Mouse (Mus musculus): ENCODE measurements around the gene Calr4. TPM values are rescaled to one million over a fixed set of nuclear protein-coding genes. Genes with fewer than 3 reads are reported as not detected.

Gene Calr4
- polyA plus RNA-seq, 1 experiment from 2014 or later: 0.12 TPM

GRCm38 (mm10) chr4:109267452-109267851 lies 33.2 kb downstream of the Calr4 start:
- ATAC-seq (replicated peaks; ENCODE audit: low FRiP score, low read depth): no peak
- H3K36me3 ChIP-seq (ENCODE audit: insufficient read depth, low read length): no peaks in the 10 kb centered on the region
- H3K9me3 ChIP-seq (replicated peaks; ENCODE audit: low read length): no peaks in the 10 kb centered on the region
- no peak overlapping the region for H3K27ac ChIP-seq
- no peak overlapping the region for H3K9ac ChIP-seq (ENCODE audit: low read depth, low read length)
- H3K4me3 ChIP-seq (replicated peaks; ENCODE audit: low read depth, low read length): no peak overlapping the region
- no peak for TF ChIP-seq CTCF (IDR thresholded peaks at IDR 0.05; ENCODE audit: low read depth)
- no peaks in the 10 kb centered on the region for H3K4me1 ChIP-seq (replicated peaks; ENCODE audit: insufficient read depth, low read length)
- H3K4me2 ChIP-seq (ENCODE audit: low read length): no peak overlapping the region
- no peak for DNase-seq (ENCODE audit: low spot score)
- no peaks in the 10 kb centered on the region for H3K27me3 ChIP-seq (ENCODE audit: insufficient read depth, low read length)
- 86% methylated on average over 3 of the region's 3 CpGs for WGBS

- no peaks in the 10 kb centered on the region for H3K9me3 ChIP-seq (replicated peaks; ENCODE audit: low read length)
- no peaks in the 10 kb centered on the region for H3K36me3 ChIP-seq (ENCODE audit: insufficient read depth, low read length)
- no peak for DNase-seq (ENCODE audit: low spot score)
- no peak overlapping the region for H3K9ac ChIP-seq (ENCODE audit: low read depth, low read length)
- no peak overlapping the region for H3K27ac ChIP-seq
- no peak overlapping the region for H3K4me2 ChIP-seq (ENCODE audit: low read length)
- no peak for ATAC-seq (replicated peaks; ENCODE audit: low FRiP score, low read depth)
- 85% methylated on average over 3 of the region's 3 CpGs for WGBS
- H3K4me1 ChIP-seq (replicated peaks; ENCODE audit: insufficient read depth, low read length): no peaks in the 10 kb centered on the region
- H3K4me3 ChIP-seq (replicated peaks; ENCODE audit: low read depth, low read length): no peak overlapping the region
- H3K27me3 ChIP-seq (ENCODE audit: insufficient read depth, low read length): no peaks in the 10 kb centered on the region
- TF ChIP-seq CTCF (IDR thresholded peaks at IDR 0.05; ENCODE audit: low read depth): peak; percentile 7; the same call in 1 of the 2 replicates
These were observed 34.6 kb downstream of the Calr4 start for GRCm38 (mm10) chr4:109268903-109269302.

- H3K27ac ChIP-seq: no peak overlapping the region
- 93% methylated on average over 4 of the region's 4 CpGs for WGBS
- ATAC-seq (replicated peaks; ENCODE audit: low FRiP score, low read depth) (no peak), DNase-seq (ENCODE audit: low spot score) (no peak)
- no peak overlapping the region for H3K4me3 ChIP-seq (replicated peaks; ENCODE audit: low read depth, low read length)
- H3K27me3 ChIP-seq (ENCODE audit: insufficient read depth, low read length): no peaks in the 10 kb centered on the region
- no peaks in the 10 kb centered on the region for H3K9me3 ChIP-seq (replicated peaks; ENCODE audit: low read length)
- H3K4me2 ChIP-seq (ENCODE audit: low read length): no peak overlapping the region
- TF ChIP-seq CTCF (IDR thresholded peaks at IDR 0.05; ENCODE audit: low read depth): no peak
- no peaks in the 10 kb centered on the region for H3K36me3 ChIP-seq (ENCODE audit: insufficient read depth, low read length)
- H3K9ac ChIP-seq (ENCODE audit: low read depth, low read length): no peak overlapping the region
- H3K4me1 ChIP-seq (replicated peaks; ENCODE audit: insufficient read depth, low read length): no peaks in the 10 kb centered on the region
These were observed 37.5 kb downstream of the Calr4 start for GRCm38 (mm10) chr4:109271803-109272202.

- DNase-seq (ENCODE audit: low spot score): no peak
- no peaks in the 10 kb centered on the region for H3K27me3 ChIP-seq (ENCODE audit: insufficient read depth, low read length)
- TF ChIP-seq CTCF (IDR thresholded peaks at IDR 0.05; ENCODE audit: low read depth): no peak
- no peaks in the 10 kb centered on the region for H3K9me3 ChIP-seq (replicated peaks; ENCODE audit: low read length)
- no peak overlapping the region for H3K4me2 ChIP-seq (ENCODE audit: low read length)
- no peak overlapping the region for H3K9ac ChIP-seq (ENCODE audit: low read depth, low read length)
- no peak for ATAC-seq (replicated peaks; ENCODE audit: low FRiP score, low read depth)
- 83% methylated on average over 2 of the region's 2 CpGs for WGBS
- no peak overlapping the region for H3K27ac ChIP-seq
- no peaks in the 10 kb centered on the region for H3K4me1 ChIP-seq (replicated peaks; ENCODE audit: insufficient read depth, low read length)
- H3K4me3 ChIP-seq (replicated peaks; ENCODE audit: low read depth, low read length): no peak overlapping the region
- no peaks in the 10 kb centered on the region for H3K36me3 ChIP-seq (ENCODE audit: insufficient read depth, low read length)
These were observed 39.4 kb downstream of the Calr4 start for GRCm38 (mm10) chr4:109273586-109274240.

GRCm38 (mm10) chr4:109279689-109280458 lies 45.6 kb downstream of the Calr4 start, which contains the start of gene Eps15:
Gene Eps15, plus strand, starts transcription at chr4:109280268.
- 3% methylated on average over 34 of the region's 44 CpGs for WGBS
- H3K9ac ChIP-seq (ENCODE audit: low read depth, low read length): peak within 1 kb of the TSS; percentile 88
- DNase-seq (ENCODE audit: low spot score): peak; percentile 94
- H3K27ac ChIP-seq: peak within 1 kb of the TSS; percentile 81
- peak within 1 kb of the TSS; percentile 85 for H3K4me2 ChIP-seq (ENCODE audit: low read length)
- peak; percentile 96 for ATAC-seq (replicated peaks; ENCODE audit: low FRiP score, low read depth)
- TF ChIP-seq CTCF (IDR thresholded peaks at IDR 0.05; ENCODE audit: low read depth): no peak
- H3K36me3 ChIP-seq (ENCODE audit: insufficient read depth, low read length): no peaks in the 10 kb centered on the region
- H3K27me3 ChIP-seq (ENCODE audit: insufficient read depth, low read length): no peaks in the 10 kb centered on the region
- no peaks in the 10 kb centered on the region for H3K9me3 ChIP-seq (replicated peaks; ENCODE audit: low read length)
- H3K4me3 ChIP-seq (replicated peaks; ENCODE audit: low read depth, low read length): peak within 1 kb of the TSS; percentile 94
- H3K4me1 ChIP-seq (replicated peaks; ENCODE audit: insufficient read depth, low read length): 0 out of 2 replicates have a peak, but pooled peaks cover 3% of the 10 kb centered on the region

GRCm38 (mm10) chr4:109280459-109281160 lies 46.3 kb downstream of the Calr4 start:
- Histone ChIP-seq H3K27ac (peak overlapping the region; percentile 81), H3K4me1 (replicated peaks; ENCODE audit: insufficient read depth, low read length) (0 out of 2 replicates have a peak, but pooled peaks cover 3% of the 10 kb centered on the region), H3K27me3 (ENCODE audit: insufficient read depth, low read length) (no peaks in the 10 kb centered on the region), H3K9ac (ENCODE audit: low read depth, low read length) (peak overlapping the region; percentile 88), H3K9me3 (replicated peaks; ENCODE audit: low read length) (no peaks in the 10 kb centered on the region), H3K4me2 (ENCODE audit: low read length) (peak overlapping the region; percentile 85), H3K4me3 (replicated peaks; ENCODE audit: low read depth, low read length) (peak overlapping the region; percentile 94), H3K36me3 (ENCODE audit: insufficient read depth, low read length) (no peaks in the 10 kb centered on the region)
- no peak for TF ChIP-seq CTCF (IDR thresholded peaks at IDR 0.05; ENCODE audit: low read depth)
- ATAC-seq (replicated peaks; ENCODE audit: low FRiP score, low read depth) (peak; percentile 84), DNase-seq (ENCODE audit: low spot score) (peak; percentile 50)
- under 1% methylated on average over 55 of the region's 85 CpGs for WGBS

All from kidney, postnatal 0 days (tissue).